Mouse (Mus musculus): ENCODE measurements around the gene Snx32. TPM values are rescaled to one million over a fixed set of nuclear protein-coding genes. Genes with fewer than 3 reads are reported as not detected.

The Snx32 gene
- polyA plus RNA-seq, 1 experiment from 2014 or later, result 103 TPM

- H3K27ac ChIP-seq (replicated peaks), result peak within 1 kb of the TSS; percentile 99
- peak; percentile 58 for ATAC-seq (ENCODE audit: low FRiP score)
- H3K9me3 ChIP-seq (replicated peaks), result no peaks in the 10 kb centered on the region
- peak within 1 kb of the TSS; percentile 85 for H3K4me2 ChIP-seq
- peaks cover 35% of the 10 kb centered on the region for H3K36me3 ChIP-seq
- peak within 1 kb of the TSS; percentile 64 for H3K9ac ChIP-seq (replicated peaks)
- no peaks in the 10 kb centered on the region for H3K27me3 ChIP-seq (replicated peaks)
- H3K4me3 ChIP-seq (replicated peaks), result peak within 1 kb of the TSS; percentile 63
- H3K4me1 ChIP-seq, result peaks cover 49% of the 10 kb centered on the region
- WGBS, result under 1% methylated on average over 39 of the region's 39 CpGs
Measured at GRCm38 (mm10) chr19:5487768-5488550, 22.4 kb downstream of the Snx32 start, which contains the start of gene Mus81. Mus81 (minus strand) TSS chr19:5488402.

- peak overlapping the region; percentile 85 for H3K4me2 ChIP-seq
- peaks cover 37% of the 10 kb centered on the region for H3K36me3 ChIP-seq
- WGBS, result 88% methylated on average over 4 of the region's 4 CpGs
- peak overlapping the region; percentile 63 for H3K4me3 ChIP-seq (replicated peaks)
- no peak for ATAC-seq (ENCODE audit: low FRiP score)
- peak overlapping the region; percentile 99; the same call in 1 of the 2 replicates for H3K27ac ChIP-seq (replicated peaks)
- peaks cover 37% of the 10 kb centered on the region for H3K4me1 ChIP-seq
- H3K9ac ChIP-seq (replicated peaks), result no peak overlapping the region
- no peaks in the 10 kb centered on the region for H3K27me3 ChIP-seq (replicated peaks)
- no peaks in the 10 kb centered on the region for H3K9me3 ChIP-seq (replicated peaks)
Measured at GRCm38 (mm10) chr19:5486771-5487170, 23.6 kb downstream of the Snx32 start.

GRCm38 (mm10) chr19:5486286-5486685 lies 24.1 kb downstream of the Snx32 start:
- no peak for ATAC-seq (ENCODE audit: low FRiP score)
- Histone ChIP-seq H3K36me3 (peaks cover 42% of the 10 kb centered on the region), H3K9me3 (replicated peaks) (no peaks in the 10 kb centered on the region), H3K27ac (replicated peaks) (no peak overlapping the region), H3K4me2 (0 out of 2 replicates have a peak overlapping the region, but pooled peaks have one; percentile 85), H3K9ac (replicated peaks) (no peak overlapping the region), H3K4me3 (replicated peaks) (no peak overlapping the region), H3K27me3 (replicated peaks) (no peaks in the 10 kb centered on the region), H3K4me1 (peaks cover 35% of the 10 kb centered on the region)
- WGBS, result 88% methylated on average over 8 of the region's 8 CpGs

GRCm38 (mm10) chr19:5485821-5486220 lies 24.5 kb downstream of the Snx32 start:
- peaks cover 44% of the 10 kb centered on the region for H3K36me3 ChIP-seq
- 94% methylated on average over 7 of the region's 7 CpGs for WGBS
- H3K9ac ChIP-seq (replicated peaks), result no peak overlapping the region
- ATAC-seq (ENCODE audit: low FRiP score), result no peak
- H3K9me3 ChIP-seq (replicated peaks), result no peaks in the 10 kb centered on the region
- H3K27me3 ChIP-seq (replicated peaks), result no peaks in the 10 kb centered on the region
- H3K4me3 ChIP-seq (replicated peaks), result no peak overlapping the region
- H3K27ac ChIP-seq (replicated peaks), result no peak overlapping the region
- H3K4me1 ChIP-seq, result peaks cover 35% of the 10 kb centered on the region
- no peak overlapping the region for H3K4me2 ChIP-seq

- H3K4me1 ChIP-seq, result peaks cover 35% of the 10 kb centered on the region
- H3K27ac ChIP-seq (replicated peaks), result no peak overlapping the region
- H3K4me3 ChIP-seq (replicated peaks), result no peak overlapping the region
- no peak overlapping the region for H3K9ac ChIP-seq (replicated peaks)
- no peaks in the 10 kb centered on the region for H3K9me3 ChIP-seq (replicated peaks)
- H3K36me3 ChIP-seq, result peaks cover 44% of the 10 kb centered on the region
- 95% methylated on average over 8 of the region's 8 CpGs for WGBS
- H3K4me2 ChIP-seq, result no peak overlapping the region
- H3K27me3 ChIP-seq (replicated peaks), result no peaks in the 10 kb centered on the region
- no peak for ATAC-seq (ENCODE audit: low FRiP score)
Measured at GRCm38 (mm10) chr19:5485371-5485770, 25.0 kb downstream of the Snx32 start.

GRCm38 (mm10) chr19:5484496-5484895 lies 25.8 kb downstream of the Snx32 start:
- no peaks in the 10 kb centered on the region for H3K9me3 ChIP-seq (replicated peaks)
- H3K4me1 ChIP-seq, result peaks cover 29% of the 10 kb centered on the region
- no peak overlapping the region for H3K9ac ChIP-seq (replicated peaks)
- H3K27me3 ChIP-seq (replicated peaks), result no peaks in the 10 kb centered on the region
- ATAC-seq (ENCODE audit: low FRiP score), result no peak
- no peak overlapping the region for H3K27ac ChIP-seq (replicated peaks)
- H3K4me2 ChIP-seq, result no peak overlapping the region
- H3K4me3 ChIP-seq (replicated peaks), result no peak overlapping the region
- 89% methylated on average over 5 of the region's 5 CpGs for WGBS
- H3K36me3 ChIP-seq, result peaks cover 52% of the 10 kb centered on the region

GRCm38 (mm10) chr19:5483386-5484359 lies 26.7 kb downstream of the Snx32 start:
- no peak overlapping the region for H3K4me3 ChIP-seq (replicated peaks)
- ATAC-seq (ENCODE audit: low FRiP score), result no peak
- no peak overlapping the region for H3K4me2 ChIP-seq
- no peaks in the 10 kb centered on the region for H3K27me3 ChIP-seq (replicated peaks)
- H3K9ac ChIP-seq (replicated peaks), result no peak overlapping the region
- peaks cover 58% of the 10 kb centered on the region for H3K36me3 ChIP-seq
- H3K27ac ChIP-seq (replicated peaks), result no peak overlapping the region
- WGBS, result 95% methylated on average over 19 of the region's 19 CpGs
- peaks cover 21% of the 10 kb centered on the region for H3K4me1 ChIP-seq
- no peaks in the 10 kb centered on the region for H3K9me3 ChIP-seq (replicated peaks)

- Histone ChIP-seq H3K9ac (replicated peaks) (no peak overlapping the region), H3K27me3 (replicated peaks) (no peaks in the 10 kb centered on the region), H3K36me3 (peaks cover 58% of the 10 kb centered on the region), H3K4me1 (peaks cover 12% of the 10 kb centered on the region), H3K4me3 (replicated peaks) (no peak overlapping the region), H3K9me3 (replicated peaks) (no peaks in the 10 kb centered on the region), H3K4me2 (no peak overlapping the region), H3K27ac (replicated peaks) (no peak overlapping the region)
- WGBS, result 89% methylated on average over 10 of the region's 10 CpGs
- ATAC-seq (ENCODE audit: low FRiP score), result no peak
Measured at GRCm38 (mm10) chr19:5481398-5481797, 28.9 kb downstream of the Snx32 start.

GRCm38 (mm10) chr19:5480016-5480415 lies 30.3 kb downstream of the Snx32 start:
- 93% methylated on average over 10 of the region's 10 CpGs for WGBS
- no peak overlapping the region for H3K9ac ChIP-seq (replicated peaks)
- no peak for ATAC-seq (ENCODE audit: low FRiP score)

GRCm38 (mm10) chr19:5477668-5478300 lies 32.6 kb downstream of the Snx32 start:
- no peak overlapping the region for H3K4me2 ChIP-seq
- 88% methylated on average over 18 of the region's 18 CpGs for WGBS

More at GRCm38 (mm10) chr19:5480016-5480415, 30.3 kb downstream of the Snx32 start:
- peaks cover 52% of the 10 kb centered on the region for H3K36me3 ChIP-seq
- H3K4me2 ChIP-seq, result no peak overlapping the region
- H3K27ac ChIP-seq (replicated peaks), result no peak overlapping the region
- no peak overlapping the region for H3K4me3 ChIP-seq (replicated peaks)
- H3K4me1 ChIP-seq, result peaks cover 19% of the 10 kb centered on the region
- no peaks in the 10 kb centered on the region for H3K9me3 ChIP-seq (replicated peaks)
- H3K27me3 ChIP-seq (replicated peaks), result no peaks in the 10 kb centered on the region

GRCm38 (mm10) chr19:5477004-5477667 lies 33.2 kb downstream of the Snx32 start:
- WGBS, result 71% methylated on average over 10 of the region's 10 CpGs
- Histone ChIP-seq H3K4me2 (no peak overlapping the region), H3K36me3 (peaks cover 24% of the 10 kb centered on the region), H3K9ac (replicated peaks) (no peak overlapping the region), H3K27me3 (replicated peaks) (no peaks in the 10 kb centered on the region), H3K4me3 (replicated peaks) (no peak overlapping the region), H3K9me3 (replicated peaks) (no peaks in the 10 kb centered on the region), H3K4me1 (peaks cover 34% of the 10 kb centered on the region), H3K27ac (replicated peaks) (no peak overlapping the region)
- no peak for ATAC-seq (ENCODE audit: low FRiP score)

More at GRCm38 (mm10) chr19:5477668-5478300, 32.6 kb downstream of the Snx32 start:
- Histone ChIP-seq H3K4me1 (peaks cover 34% of the 10 kb centered on the region), H3K9ac (replicated peaks) (no peak overlapping the region), H3K36me3 (peaks cover 30% of the 10 kb centered on the region), H3K27ac (replicated peaks) (no peak overlapping the region), H3K27me3 (replicated peaks) (no peaks in the 10 kb centered on the region), H3K4me3 (replicated peaks) (no peak overlapping the region), H3K9me3 (replicated peaks) (no peaks in the 10 kb centered on the region)
- ATAC-seq (ENCODE audit: low FRiP score), result no peak

Measured in neural tube, embryonic 15.5 days (tissue).